Mouse (Mus musculus) heart, adult 8-10 months (tissue): ENCODE results near the gene Slc4a10. TPM values are rescaled to one million over a fixed set of nuclear protein-coding genes. Genes with fewer than 3 reads are reported as not detected.

Experiments used
- DNase-seq: peaks from one replicate; pipeline ENCODE4 v3.0.0; 2022; ENCODE audit warnings: low spot score
- total RNA-seq, 4 experiments: library from RNA; stranded (reverse); gene quantifications; 2 replicates each; pipeline ENCODE4 v1.2.4; 2022

Gene Slc4a10
- total RNA-seq, 4 experiments from 2014 or later, result 0.11 TPM; not detected in 3

DNA sequence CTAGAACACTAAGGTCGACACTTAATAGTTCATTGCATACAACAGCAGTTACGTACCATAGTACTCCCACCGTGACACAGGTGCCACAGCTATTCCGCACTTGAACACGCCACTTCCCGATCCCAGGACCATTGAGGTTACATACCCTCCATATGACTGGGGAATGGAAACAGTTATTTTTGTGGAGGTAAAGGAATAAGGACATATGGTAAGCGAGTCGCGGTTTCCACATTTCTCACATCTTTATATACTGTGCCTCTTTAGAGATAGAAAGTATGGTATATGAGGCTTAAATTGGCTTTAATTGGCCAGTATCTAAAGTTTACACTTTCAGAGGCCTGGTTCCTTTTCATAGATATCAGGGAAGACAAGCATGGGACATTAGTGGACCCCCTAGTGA lies 301.5 kb downstream of the Slc4a10 start:
- DNase-seq, result no peak

DNA sequence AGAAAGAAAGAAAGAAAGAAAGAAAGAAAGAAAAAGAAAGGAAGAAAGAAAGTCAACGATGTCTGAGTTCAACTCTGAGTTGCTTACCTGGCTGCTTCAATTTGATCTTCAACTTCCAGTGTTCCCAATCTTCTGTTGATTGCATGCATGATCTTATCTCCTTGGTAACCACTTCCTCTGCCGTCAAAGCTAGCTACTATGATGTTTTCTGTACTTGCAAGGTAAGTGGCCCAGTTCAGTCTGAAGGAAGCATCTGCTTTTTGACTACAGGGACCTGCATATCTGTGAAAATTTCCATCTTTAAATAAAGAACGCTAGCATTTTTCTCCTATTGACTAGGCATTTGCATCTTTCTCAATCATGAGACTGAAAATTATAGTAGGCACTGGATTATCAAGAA lies 305.8 kb downstream of the Slc4a10 start:
- no peak for DNase-seq

DNA sequence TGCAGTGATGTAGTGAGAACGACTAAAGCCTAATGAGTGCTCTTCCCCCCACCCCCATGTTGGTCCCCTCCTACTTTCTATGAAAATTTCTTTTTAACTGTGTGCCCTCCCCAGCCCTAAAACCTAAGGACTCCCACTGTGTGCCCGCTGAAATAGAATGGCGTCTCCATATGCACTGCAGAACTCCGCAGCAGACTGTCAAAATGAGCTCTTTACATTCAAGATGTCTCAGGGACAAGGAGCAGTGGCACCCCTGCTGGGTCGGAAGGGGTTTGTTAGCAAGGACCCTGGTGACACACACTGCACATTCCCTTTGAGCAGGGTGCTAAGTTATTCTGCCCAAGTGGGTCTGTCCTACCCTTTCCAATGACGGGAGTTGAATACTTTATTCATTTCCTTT lies 309.5 kb downstream of the Slc4a10 start:
- no peak for DNase-seq

DNA sequence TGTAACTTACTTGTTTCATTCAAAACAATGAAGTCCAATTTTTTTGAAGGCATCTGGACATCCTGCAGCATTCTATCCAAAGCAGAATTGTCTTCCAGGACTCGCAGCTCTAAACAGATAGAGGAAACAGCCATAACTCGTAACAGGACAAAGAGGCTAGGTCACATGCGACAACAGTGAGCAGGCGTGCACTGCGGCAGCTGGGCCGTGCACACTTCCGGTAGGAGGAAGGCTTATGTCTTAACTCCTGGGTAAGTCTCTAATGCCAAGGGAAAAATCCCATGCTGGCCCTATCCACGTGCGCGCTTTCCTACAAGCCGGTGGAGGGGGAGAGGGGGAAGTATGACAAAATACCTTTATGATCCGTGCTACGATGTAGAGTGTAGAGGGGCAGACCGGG lies 310.3 kb downstream of the Slc4a10 start:
- no peak for DNase-seq

DNA sequence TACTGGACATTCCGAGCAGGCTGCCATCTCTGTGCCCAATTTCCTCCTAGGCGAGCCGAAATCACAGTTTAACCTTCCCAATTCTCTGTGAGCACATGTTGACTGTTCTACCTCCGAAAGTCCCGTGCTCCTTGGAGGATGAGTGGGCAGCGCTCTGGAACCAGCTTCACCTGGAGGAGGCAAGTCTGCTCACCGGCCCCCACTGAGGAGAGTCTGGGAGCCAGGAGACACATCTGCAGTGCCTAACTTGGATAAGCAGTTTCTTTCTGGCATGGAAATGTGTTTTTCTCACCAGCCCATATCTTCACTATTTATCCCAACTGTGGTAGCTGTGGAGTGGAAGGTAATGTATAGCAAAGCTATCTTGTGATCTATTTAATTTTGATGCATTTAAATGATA lies 311.0 kb downstream of the Slc4a10 start:
- DNase-seq, result no peak

DNA sequence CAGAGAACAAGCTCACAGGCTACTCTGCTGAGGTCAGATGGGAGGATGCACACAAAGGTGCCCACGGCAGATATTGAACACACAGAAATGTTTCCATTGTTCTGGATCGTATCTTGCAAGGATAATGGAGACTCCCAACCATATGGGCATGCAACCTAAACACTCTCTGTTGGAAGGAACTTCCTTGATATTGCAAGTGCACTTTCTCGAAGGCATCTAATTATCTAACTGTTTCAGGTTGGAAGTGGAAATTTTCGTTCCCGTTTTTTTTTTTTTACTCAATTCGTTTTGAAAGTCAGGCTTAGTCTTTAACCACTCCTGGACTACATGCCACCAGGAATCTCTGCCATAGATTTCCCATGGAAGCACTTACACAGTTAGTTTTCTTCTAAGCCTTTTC lies 314.6 kb downstream of the Slc4a10 start:
- DNase-seq, result no peak

DNA sequence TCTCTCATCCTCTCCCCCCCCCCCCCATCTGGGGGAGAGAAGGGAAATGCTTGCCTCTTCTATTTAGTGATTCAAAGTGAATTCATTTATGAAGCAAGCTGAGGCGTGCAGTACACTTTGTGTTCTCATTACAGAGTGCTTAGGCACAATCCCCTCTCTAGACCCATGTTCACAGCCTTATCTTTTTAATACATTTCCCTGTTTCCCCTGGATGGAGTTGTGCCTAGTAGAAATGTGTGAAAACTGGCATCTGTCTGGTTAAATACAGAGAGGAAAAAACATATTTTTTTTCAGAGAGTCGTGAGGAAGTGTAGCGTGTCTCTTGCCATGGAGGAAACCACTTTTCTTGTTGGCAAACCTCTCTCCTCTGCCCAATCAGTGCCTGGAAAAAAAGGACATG lies 315.3 kb downstream of the Slc4a10 start:
- DNase-seq, result no peak

DNA sequence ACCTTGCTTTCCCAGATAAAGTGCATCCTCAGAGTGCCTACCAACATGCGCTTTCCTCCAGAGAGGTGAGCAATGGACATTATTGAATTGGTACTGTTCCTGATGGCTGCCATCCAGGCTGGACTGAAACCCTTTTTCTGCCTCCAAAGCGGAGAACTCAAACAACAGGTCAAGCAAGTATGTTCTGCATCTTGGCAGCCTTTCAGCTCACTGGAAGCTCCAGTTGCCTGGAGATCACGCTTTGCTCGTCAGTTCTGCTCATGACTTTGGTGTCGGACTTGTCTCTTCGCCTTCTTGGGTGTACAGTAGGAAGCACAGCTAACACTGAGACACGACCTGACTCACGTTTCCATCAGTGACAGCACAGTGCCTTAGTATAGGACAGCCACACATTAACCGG lies 315.9 kb downstream of the Slc4a10 start:
- DNase-seq, result no peak

DNA sequence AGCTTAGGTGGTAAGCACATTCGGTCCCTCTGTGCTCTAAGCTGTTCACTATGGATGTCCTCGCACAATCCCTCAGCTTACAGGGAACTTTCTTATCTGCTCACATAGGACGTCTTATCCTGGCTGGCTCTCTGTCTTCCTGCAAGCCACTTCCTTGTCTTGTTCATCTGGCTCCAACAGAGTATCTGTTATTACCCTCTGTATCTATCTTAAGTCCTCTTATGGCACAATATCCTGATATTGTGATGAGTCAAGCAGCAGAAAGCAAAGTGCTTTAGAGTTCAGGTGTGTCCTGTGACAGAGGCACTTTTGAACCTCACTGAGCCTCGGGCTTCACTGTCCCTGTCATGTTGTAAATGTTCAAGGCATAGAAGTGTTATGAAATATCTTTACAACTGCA lies 317.3 kb downstream of the Slc4a10 start:
- DNase-seq, result no peak

DNA sequence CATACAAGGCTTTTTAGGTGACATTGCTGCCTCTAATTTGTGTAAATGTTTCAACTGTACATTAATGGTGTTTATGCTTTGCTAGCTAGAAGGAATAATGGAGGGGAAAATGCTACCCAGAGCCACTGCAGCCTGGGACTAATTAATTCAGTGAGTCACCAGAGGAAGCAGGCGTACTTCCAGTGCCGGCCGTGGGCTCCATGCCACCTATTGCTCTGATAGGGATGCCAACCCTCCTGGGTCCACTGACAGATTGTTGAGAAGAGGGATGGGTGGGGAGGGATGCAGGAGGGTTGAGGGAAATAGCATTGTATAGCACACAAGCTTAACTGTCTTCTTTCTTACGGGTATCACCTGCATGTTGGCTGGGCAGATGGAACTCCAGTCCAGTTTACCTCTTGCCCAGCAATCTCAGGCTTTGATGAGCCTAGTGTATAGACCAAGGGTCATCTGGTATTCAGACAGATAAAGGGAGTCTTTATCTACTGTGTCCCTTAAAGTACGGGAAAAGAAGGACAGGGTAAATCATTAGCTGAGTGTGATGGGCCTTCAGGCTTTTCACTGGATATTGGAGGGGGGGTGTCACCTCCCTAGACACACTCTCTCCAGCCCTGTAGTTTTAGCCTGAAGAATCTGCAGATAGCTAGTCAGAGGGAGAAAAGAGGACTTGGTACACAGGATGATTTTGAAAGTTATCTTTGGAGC lies 322.2 kb downstream of the Slc4a10 start:
- no peak for DNase-seq

DNA sequence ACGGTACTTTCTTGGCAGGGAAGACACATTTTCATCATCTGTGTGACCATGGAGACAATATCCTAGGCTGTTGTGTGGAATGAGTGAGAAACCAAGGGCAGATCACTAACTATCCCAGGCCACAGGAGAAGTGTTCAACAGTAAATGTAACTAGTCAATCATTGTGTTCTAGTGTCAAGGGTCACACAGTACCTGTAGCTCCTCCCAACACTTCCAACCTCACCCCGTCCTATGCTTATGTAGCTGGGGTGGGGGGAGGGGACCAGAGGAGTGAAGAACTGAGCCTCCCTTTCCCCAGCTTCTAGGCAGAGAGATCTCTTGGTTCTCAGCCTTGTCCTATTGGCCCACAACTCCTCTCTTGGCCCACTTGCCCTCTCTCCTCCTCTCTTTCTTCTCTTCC lies 323.8 kb downstream of the Slc4a10 start:
- DNase-seq, result no peak

DNA sequence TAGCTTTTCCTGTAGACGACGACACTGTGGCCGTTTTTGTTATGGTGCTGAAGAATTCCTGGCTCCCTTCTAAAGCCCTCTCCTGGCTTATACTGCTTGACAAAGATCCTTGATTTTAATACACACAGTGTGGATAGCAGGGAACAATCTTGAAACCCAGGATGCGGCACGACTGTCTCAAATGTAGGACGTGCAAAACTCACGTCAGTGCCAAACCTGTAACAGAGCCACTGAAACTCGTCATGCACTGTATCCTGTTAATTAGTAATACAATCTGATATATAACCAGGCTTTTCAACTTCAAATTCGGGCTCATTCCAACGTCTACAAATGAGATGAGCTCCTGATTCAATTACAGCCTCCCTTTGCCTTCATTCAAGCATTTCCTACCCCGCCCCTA lies 327.4 kb downstream of the Slc4a10 start:
- no peak for DNase-seq

Other genes with a start within 250 kb of the Slc4a10 start
- not detected for gene Tbr1, start 243.5 kb upstream of the Slc4a10 start, total RNA-seq